Mouse (Mus musculus) embryo, embryonic 9.5 days (tissue): ENCODE measurements around the gene 1700025G04Rik.

ENCODE experiments used
- DNase-seq: peaks from one replicate; pipeline ENCODE4 v3.0.0-alpha.2; 2017; ENCODE audit errors: extremely low spot score

The 1700025G04Rik gene

GRCm38 (mm10) chr1:152076222-152076845 is 13.6 kb downstream of the 1700025G04Rik start:
- DNase-seq: no peak

GRCm38 (mm10) chr1:152075725-152076124 is 14.2 kb downstream of the 1700025G04Rik start:
- DNase-seq: no peak

GRCm38 (mm10) chr1:152070441-152070840 is 19.5 kb downstream of the 1700025G04Rik start:
- no peak for DNase-seq

- DNase-seq: no peak
These were observed 20.2 kb downstream of the 1700025G04Rik start for GRCm38 (mm10) chr1:152069745-152070144.

- no peak for DNase-seq
These were observed 22.0 kb downstream of the 1700025G04Rik start for GRCm38 (mm10) chr1:152067919-152068318.

- no peak for DNase-seq
These were observed 24.4 kb downstream of the 1700025G04Rik start for GRCm38 (mm10) chr1:152065527-152065926.

- no peak for DNase-seq
These were observed 26.4 kb downstream of the 1700025G04Rik start for GRCm38 (mm10) chr1:152063357-152064145.

GRCm38 (mm10) chr1:152061745-152062144 is 28.2 kb downstream of the 1700025G04Rik start:
- no peak for DNase-seq

- no peak for DNase-seq
These were observed 29.7 kb downstream of the 1700025G04Rik start for GRCm38 (mm10) chr1:152060265-152060664.

GRCm38 (mm10) chr1:152058776-152059175 is 31.1 kb downstream of the 1700025G04Rik start:
- DNase-seq: no peak

- DNase-seq: no peak
These were observed 36.8 kb downstream of the 1700025G04Rik start for GRCm38 (mm10) chr1:152053112-152053511.

- no peak for DNase-seq
These were observed 38.1 kb downstream of the 1700025G04Rik start for GRCm38 (mm10) chr1:152051858-152052257.

GRCm38 (mm10) chr1:152050037-152050436 is 39.9 kb downstream of the 1700025G04Rik start:
- DNase-seq: no peak

- DNase-seq: no peak
These were observed 41.6 kb downstream of the 1700025G04Rik start for GRCm38 (mm10) chr1:152048291-152048690.

- no peak for DNase-seq
These were observed 42.5 kb downstream of the 1700025G04Rik start for GRCm38 (mm10) chr1:152047416-152047815.

GRCm38 (mm10) chr1:152043453-152043852 is 46.5 kb downstream of the 1700025G04Rik start:
- DNase-seq: no peak

- no peak for DNase-seq
These were observed 47.5 kb downstream of the 1700025G04Rik start for GRCm38 (mm10) chr1:152042409-152042808.

- DNase-seq: no peak
These were observed 48.9 kb downstream of the 1700025G04Rik start for GRCm38 (mm10) chr1:152041005-152041404.

GRCm38 (mm10) chr1:152040053-152040452 is 49.9 kb downstream of the 1700025G04Rik start:
- no peak for DNase-seq

GRCm38 (mm10) chr1:152039588-152039987 is 50.3 kb downstream of the 1700025G04Rik start:
- DNase-seq: no peak

GRCm38 (mm10) chr1:152038086-152038485 is 51.8 kb downstream of the 1700025G04Rik start:
- no peak for DNase-seq

GRCm38 (mm10) chr1:152037589-152037988 is 52.3 kb downstream of the 1700025G04Rik start:
- no peak for DNase-seq

GRCm38 (mm10) chr1:152034766-152035165 is 55.2 kb downstream of the 1700025G04Rik start:
- no peak for DNase-seq
